Mouse (Mus musculus) olfactory bulb, adult 2 months (tissue): ENCODE data around the gene Efhd1.

ENCODE experiments used
- CTCF ChIP-seq: fragments of 200-500 bp; IDR thresholded peaks from 2 replicates; pipeline ENCODE4 v1.5.1; 2012; ENCODE audit warnings: low read depth, mild to moderate bottlenecking, low read length, moderate library complexity; ENCODE audit not compliant: insufficient read depth
- POLR2A ChIP-seq: fragments of 200-500 bp; IDR thresholded peaks from 2 replicates; pipeline ENCODE4 v1.6.1; 2012; ENCODE audit warnings: mild to moderate bottlenecking, low read depth, low read length, moderate library complexity; ENCODE audit not compliant: insufficient read depth

DNA sequence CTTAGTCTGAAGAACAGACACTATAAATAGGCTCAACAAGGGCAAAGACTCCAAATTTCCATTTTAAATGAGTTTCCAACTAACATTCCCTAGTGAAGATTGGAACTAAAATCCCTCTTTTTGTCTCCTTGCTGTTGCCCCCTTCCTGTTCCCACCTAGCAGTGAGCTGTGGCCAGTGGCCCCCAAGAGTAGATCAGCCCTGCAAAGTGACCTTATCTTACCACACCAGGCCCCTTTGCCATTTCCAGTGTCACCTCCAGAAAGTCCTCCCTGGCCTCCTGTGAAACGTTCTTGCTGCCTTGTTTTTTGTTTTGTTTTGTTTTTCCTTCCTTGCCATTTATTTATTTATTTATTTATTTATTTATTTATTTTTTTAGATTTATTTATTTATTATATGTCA lies 18.7 kb upstream of the Efhd1 start:
- no peak for TF ChIP-seq CTCF
- TF ChIP-seq POLR2A: no peak
